Mouse (Mus musculus): ENCODE measurements around the gene Tubgcp5. TPM values are rescaled to one million over a fixed set of nuclear protein-coding genes. Genes with fewer than 3 reads are reported as not detected.

Gene Tubgcp5
- polyA plus RNA-seq, 1 experiment: 5.9 TPM

DNA sequence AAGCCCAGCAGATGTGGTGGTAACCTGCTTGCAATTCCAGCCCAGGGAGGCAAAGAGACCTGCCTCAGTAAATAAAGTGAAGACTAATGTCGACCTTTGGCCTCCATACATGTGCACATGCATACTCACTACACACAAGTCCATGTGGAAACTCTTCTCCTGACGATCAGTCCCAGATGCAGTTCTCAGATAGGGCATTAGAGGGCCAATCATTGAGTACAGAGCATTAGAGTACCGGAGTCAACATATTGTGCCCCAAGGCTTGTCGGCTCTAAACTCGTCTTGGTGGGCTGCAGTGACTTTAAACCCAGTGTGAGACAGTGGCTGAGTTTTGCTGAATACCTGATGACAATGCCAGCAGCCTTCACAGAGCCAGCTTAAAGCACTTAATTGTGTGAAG lies 30.5 kb downstream of the Tubgcp5 start:
- H3K4me1 ChIP-seq (replicated peaks; ENCODE audit: control insufficient read depth, insufficient read depth, low read length): no peaks in the 10 kb centered on the region
- H3K36me3 ChIP-seq (ENCODE audit: control insufficient read depth, insufficient read depth, low read length): peaks cover 45% of the 10 kb centered on the region
- DNase-seq: no peak
- H3K4me3 ChIP-seq (ENCODE audit: control insufficient read depth, insufficient read depth, low read length): no peak overlapping the region
- no peak overlapping the region for H3K27ac ChIP-seq (ENCODE audit: control insufficient read depth, insufficient read depth, low read length)
- TF ChIP-seq CTCF (IDR thresholded peaks at IDR 0.05; ENCODE audit: borderline replicate concordance, control insufficient read depth, extremely low read depth, insufficient read depth, low read length, poor library complexity) (no peak), POLR2A (IDR thresholded peaks at IDR 0.05; ENCODE audit: control insufficient read depth, extremely low read depth, insufficient read depth, low read length, poor library complexity) (no peak)
- no peaks in the 10 kb centered on the region for H3K27me3 ChIP-seq (ENCODE audit: control insufficient read depth, insufficient read depth, low read length)
- WGBS: 93% methylated on average over 5 of the region's 5 CpGs

DNA sequence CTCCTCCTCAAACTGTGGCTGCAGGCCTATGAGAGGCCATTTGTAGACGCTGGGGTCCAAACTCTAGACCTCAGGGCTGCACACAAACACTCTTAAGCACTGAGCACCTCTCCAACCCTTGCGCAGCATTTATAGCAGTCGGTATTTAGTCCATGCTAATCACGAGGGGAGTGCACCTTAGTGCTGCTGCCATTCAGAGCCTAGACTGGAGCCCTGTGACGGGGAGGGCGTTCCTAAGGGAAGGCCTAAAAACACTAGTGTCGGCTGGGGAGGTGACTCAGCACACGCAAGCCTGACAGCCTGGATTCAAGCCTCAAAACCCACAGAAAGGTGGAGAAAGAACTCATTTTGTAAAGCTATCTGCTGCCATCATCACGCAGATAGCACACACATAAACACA lies 33.6 kb downstream of the Tubgcp5 start:
- no peak for DNase-seq
- H3K36me3 ChIP-seq (ENCODE audit: control insufficient read depth, insufficient read depth, low read length): peaks cover 45% of the 10 kb centered on the region

DNA sequence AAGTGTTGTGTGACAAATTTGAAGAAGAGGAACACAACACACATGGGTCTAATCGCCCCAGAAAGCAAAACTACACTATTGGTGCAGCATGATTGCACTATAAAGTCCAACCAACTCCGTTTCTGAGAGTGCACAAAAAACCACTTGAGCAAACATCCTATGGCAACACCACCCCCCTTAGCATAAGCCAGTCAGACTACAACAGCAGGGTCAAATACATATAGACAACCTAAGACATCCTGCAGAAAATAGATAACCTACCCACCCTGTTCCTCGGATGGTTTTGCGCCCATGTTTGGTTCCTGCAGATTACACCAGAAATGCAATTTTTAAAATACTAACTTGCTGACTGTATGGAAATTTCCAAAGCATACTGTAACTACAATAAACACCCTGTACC lies 42.9 kb downstream of the Tubgcp5 start:
- 0 out of 2 replicates have a peak, but pooled peaks cover 2% of the 10 kb centered on the region for H3K4me1 ChIP-seq (replicated peaks; ENCODE audit: control insufficient read depth, insufficient read depth, low read length)

More for the DNA sequence above, 33.6 kb downstream of the Tubgcp5 start:
- Histone ChIP-seq H3K4me1 (replicated peaks; ENCODE audit: control insufficient read depth, insufficient read depth, low read length) (no peaks in the 10 kb centered on the region), H3K27ac (ENCODE audit: control insufficient read depth, insufficient read depth, low read length) (no peak overlapping the region), H3K4me3 (ENCODE audit: control insufficient read depth, insufficient read depth, low read length) (no peak overlapping the region), H3K27me3 (ENCODE audit: control insufficient read depth, insufficient read depth, low read length) (no peaks in the 10 kb centered on the region)
- TF ChIP-seq CTCF (IDR thresholded peaks at IDR 0.05; ENCODE audit: borderline replicate concordance, control insufficient read depth, extremely low read depth, insufficient read depth, low read length, poor library complexity): no peak
- WGBS: 95% methylated on average over 9 of the region's 9 CpGs

DNA sequence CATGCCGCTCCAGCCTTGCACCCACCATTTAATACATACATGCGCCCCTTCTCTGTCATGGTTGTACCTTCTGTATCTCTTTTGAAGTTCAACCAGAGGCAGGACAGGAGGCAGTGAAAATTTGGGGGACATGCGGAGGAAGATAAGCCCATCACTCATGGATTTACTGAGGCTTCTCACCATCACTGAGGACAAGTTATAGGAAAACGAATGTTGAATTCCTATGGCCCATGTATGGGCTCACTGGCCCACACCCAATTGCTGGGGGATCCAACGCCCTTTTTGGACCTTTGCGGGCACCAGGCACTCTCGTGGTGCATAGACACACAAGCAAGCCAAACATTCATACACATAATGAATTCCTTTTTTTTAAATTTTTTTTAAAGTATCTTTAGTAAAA lies 47.5 kb downstream of the Tubgcp5 start, which contains the start of gene Cyfip1:
TSS of gene Cyfip1 (plus strand) at position 301 of the 400 bp plus-strand sequence.
- H3K4me1 ChIP-seq (replicated peaks; ENCODE audit: control insufficient read depth, insufficient read depth, low read length): peaks cover 8% of the 10 kb centered on the region; the same call in 1 of the 2 replicates
- no peak for TF ChIP-seq POLR2A (IDR thresholded peaks at IDR 0.05; ENCODE audit: control insufficient read depth, extremely low read depth, insufficient read depth, low read length, poor library complexity)
- no peak for TF ChIP-seq CTCF (IDR thresholded peaks at IDR 0.05; ENCODE audit: borderline replicate concordance, control insufficient read depth, extremely low read depth, insufficient read depth, low read length, poor library complexity)
- peak within 1 kb of the TSS; percentile 62 for H3K4me3 ChIP-seq (ENCODE audit: control insufficient read depth, insufficient read depth, low read length)
- peaks cover 11% of the 10 kb centered on the region; the same call in 1 of the 2 replicates for H3K27me3 ChIP-seq (ENCODE audit: control insufficient read depth, insufficient read depth, low read length)
- no peak within 1 kb of the TSS for H3K27ac ChIP-seq (ENCODE audit: control insufficient read depth, insufficient read depth, low read length)
- no peaks in the 10 kb centered on the region for H3K36me3 ChIP-seq (ENCODE audit: control insufficient read depth, insufficient read depth, low read length)
- no peak for DNase-seq
- WGBS: 80% methylated on average over 7 of the region's 7 CpGs

More for the DNA sequence above, 42.9 kb downstream of the Tubgcp5 start:
- peaks cover 3% of the 10 kb centered on the region; the same call in 1 of the 2 replicates for H3K27me3 ChIP-seq (ENCODE audit: control insufficient read depth, insufficient read depth, low read length)
- H3K36me3 ChIP-seq (ENCODE audit: control insufficient read depth, insufficient read depth, low read length): peaks cover 3% of the 10 kb centered on the region; the same call in 1 of the 2 replicates
- no peak for TF ChIP-seq CTCF (IDR thresholded peaks at IDR 0.05; ENCODE audit: borderline replicate concordance, control insufficient read depth, extremely low read depth, insufficient read depth, low read length, poor library complexity)
- no peak for TF ChIP-seq POLR2A (IDR thresholded peaks at IDR 0.05; ENCODE audit: control insufficient read depth, extremely low read depth, insufficient read depth, low read length, poor library complexity)
- no peak for DNase-seq
- 90% methylated on average over 4 of the region's 4 CpGs for WGBS
- H3K4me3 ChIP-seq (ENCODE audit: control insufficient read depth, insufficient read depth, low read length): no peak overlapping the region
- H3K27ac ChIP-seq (ENCODE audit: control insufficient read depth, insufficient read depth, low read length): no peak overlapping the region

DNA sequence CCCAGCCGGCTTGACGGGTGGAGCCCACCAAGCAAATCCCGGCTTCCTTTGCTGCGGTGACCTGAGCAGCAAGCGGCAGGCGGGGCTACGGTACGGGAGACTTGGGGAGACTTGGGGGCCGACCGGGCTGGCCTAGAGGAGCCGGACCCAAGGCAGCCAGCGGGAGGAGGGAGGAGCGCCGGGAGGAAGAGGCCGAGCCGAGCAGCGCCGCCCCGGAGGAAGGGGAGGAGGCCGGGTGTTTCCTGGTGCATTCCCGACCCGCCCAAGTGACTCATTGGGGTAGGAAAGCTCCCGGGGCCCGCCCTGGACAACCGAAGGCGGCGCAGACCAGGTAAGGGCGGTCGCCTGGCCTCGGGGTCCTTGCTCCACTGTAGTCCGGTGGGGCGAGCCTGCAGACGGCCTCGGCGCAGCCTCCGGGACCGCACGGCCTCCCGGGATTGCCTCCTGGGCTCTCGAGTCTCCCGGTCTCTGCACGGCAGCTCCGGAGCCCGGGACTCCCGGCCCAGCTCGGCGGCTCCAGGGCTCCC lies 48.1 kb downstream of the Tubgcp5 start:
- Histone ChIP-seq H3K27ac (ENCODE audit: control insufficient read depth, insufficient read depth, low read length) (no peak overlapping the region), H3K36me3 (ENCODE audit: control insufficient read depth, insufficient read depth, low read length) (no peaks in the 10 kb centered on the region), H3K4me3 (ENCODE audit: control insufficient read depth, insufficient read depth, low read length) (peak overlapping the region; percentile 62), H3K27me3 (ENCODE audit: control insufficient read depth, insufficient read depth, low read length) (peaks cover 11% of the 10 kb centered on the region; the same call in 1 of the 2 replicates), H3K4me1 (replicated peaks; ENCODE audit: control insufficient read depth, insufficient read depth, low read length) (peaks cover 8% of the 10 kb centered on the region; the same call in 1 of the 2 replicates)
- no peak for TF ChIP-seq CTCF (IDR thresholded peaks at IDR 0.05; ENCODE audit: borderline replicate concordance, control insufficient read depth, extremely low read depth, insufficient read depth, low read length, poor library complexity)
- no peak for TF ChIP-seq POLR2A (IDR thresholded peaks at IDR 0.05; ENCODE audit: control insufficient read depth, extremely low read depth, insufficient read depth, low read length, poor library complexity)
- under 1% methylated on average over 47 of the region's 47 CpGs for WGBS
- DNase-seq: peak; percentile 50

DNA sequence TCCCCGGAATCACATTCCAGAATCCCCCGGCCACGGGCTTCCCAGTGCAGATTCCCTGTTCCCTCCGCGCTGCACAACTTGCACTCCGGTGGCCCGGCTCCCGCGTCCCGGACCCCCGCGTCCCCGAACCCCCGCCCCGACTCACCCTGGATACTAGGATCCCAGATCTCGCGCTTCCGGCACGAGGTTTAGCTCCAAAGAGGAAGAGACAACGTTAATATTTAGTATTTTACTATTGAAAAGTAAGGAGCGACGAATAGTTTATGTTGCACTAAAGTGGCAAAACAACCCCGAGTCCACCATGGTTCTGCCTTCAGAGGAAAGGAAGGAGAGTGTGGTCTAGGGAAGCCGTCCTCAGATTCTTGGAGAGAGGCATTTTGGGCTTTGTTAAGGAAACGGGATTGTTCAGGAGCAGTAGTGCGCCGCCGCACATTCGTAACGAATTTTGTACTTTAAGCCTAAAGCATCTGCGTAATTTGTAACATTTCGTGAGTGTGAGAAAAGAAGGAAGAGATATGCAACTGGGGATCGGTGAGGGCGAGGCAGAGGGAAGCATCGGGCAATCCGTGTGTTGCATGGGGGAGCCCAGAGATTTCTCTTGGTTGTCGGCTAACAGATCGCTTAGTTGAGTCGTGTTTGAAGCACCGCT lies 48.7 kb downstream of the Tubgcp5 start:
- WGBS: 2% methylated on average over 40 of the region's 40 CpGs
- no peak for DNase-seq
- Histone ChIP-seq H3K4me3 (ENCODE audit: control insufficient read depth, insufficient read depth, low read length) (peak overlapping the region; percentile 62), H3K4me1 (replicated peaks; ENCODE audit: control insufficient read depth, insufficient read depth, low read length) (peaks cover 8% of the 10 kb centered on the region; the same call in 1 of the 2 replicates), H3K36me3 (ENCODE audit: control insufficient read depth, insufficient read depth, low read length) (no peaks in the 10 kb centered on the region), H3K27ac (ENCODE audit: control insufficient read depth, insufficient read depth, low read length) (no peak overlapping the region), H3K27me3 (ENCODE audit: control insufficient read depth, insufficient read depth, low read length) (peaks cover 11% of the 10 kb centered on the region; the same call in 1 of the 2 replicates)
- TF ChIP-seq POLR2A (IDR thresholded peaks at IDR 0.05; ENCODE audit: control insufficient read depth, extremely low read depth, insufficient read depth, low read length, poor library complexity): no peak
- TF ChIP-seq CTCF (IDR thresholded peaks at IDR 0.05; ENCODE audit: borderline replicate concordance, control insufficient read depth, extremely low read depth, insufficient read depth, low read length, poor library complexity): no peak
